Comparison of ENCODE assay signal across 31 mouse cellular contexts in genomic region chr6:3594246-3594645, GRCm38 (mm10).
"Had no signal": no experiment of that assay in that cellular context is flagged by ENCODE, and none has a peak within 500 bp of the region (broad histone marks: within the 10 kb centered on the region; RNA-seq: fewer than 3 reads in every experiment).

No protein-coding gene starts in this region.

- DNase-seq: left cerebral cortex, postnatal 4 days; liver; liver, embryonic 13.5 days; liver, postnatal 0 days; lung, adult 18-20 months; lung, adult 2 months; lung, embryonic 14.5 days; lung, postnatal 10 days; lung, postnatal 14 days; lung, postnatal 36 days; lung, postnatal 4 days; midbrain, embryonic 14.5 days had no signal

- H3K9me3 ChIP-seq: limb, embryonic 10.5 days; limb, embryonic 12.5 days; limb, embryonic 13.5 days; limb, embryonic 15.5 days; liver, embryonic 12.5 days; liver, embryonic 13.5 days; liver, embryonic 15.5 days; lung, embryonic 15.5 days; megakaryocyte, embryonic 14.5 days; midbrain, embryonic 10.5 days; midbrain, embryonic 12.5 days; midbrain, embryonic 13.5 days; midbrain, embryonic 15.5 days had no signal

- H3K4me2 ChIP-seq: limb, embryonic 12.5 days; limb, embryonic 13.5 days; limb, embryonic 15.5 days; liver, embryonic 11.5 days; liver, embryonic 12.5 days; liver, embryonic 13.5 days; liver, embryonic 15.5 days; lung, embryonic 14.5 days; lung, embryonic 15.5 days; midbrain, embryonic 11.5 days; midbrain, embryonic 12.5 days; midbrain, embryonic 13.5 days; midbrain, embryonic 15.5 days had no signal

- H3K36me3 ChIP-seq: lung, embryonic 15.5 days had no signal

- ATAC-seq: liver, embryonic 12.5 days; liver, postnatal 0 days; lung, postnatal 0 days; midbrain, embryonic 13.5 days; midbrain, embryonic 15.5 days; midbrain, embryonic 16.5 days had no signal

- H3K4me3 ChIP-seq: limb, embryonic 10.5 days; limb, embryonic 12.5 days; limb, embryonic 13.5 days; limb, embryonic 15.5 days; liver, embryonic 12.5 days; liver, embryonic 13.5 days; liver, embryonic 15.5 days; lung, embryonic 15.5 days; megakaryocyte, embryonic 14.5 days; midbrain, embryonic 10.5 days; midbrain, embryonic 12.5 days; midbrain, embryonic 13.5 days; midbrain, embryonic 15.5 days; myocyte had no signal

- H3K4me1 ChIP-seq: limb, embryonic 10.5 days; limb, embryonic 12.5 days; limb, embryonic 15.5 days; liver, embryonic 12.5 days; liver, embryonic 15.5 days; lung, embryonic 15.5 days; midbrain, embryonic 10.5 days; midbrain, embryonic 12.5 days; midbrain, embryonic 13.5 days; midbrain, embryonic 15.5 days had no signal

- H3K9ac ChIP-seq: limb, embryonic 12.5 days; limb, embryonic 13.5 days; limb, embryonic 15.5 days; liver, embryonic 12.5 days; liver, embryonic 13.5 days; liver, embryonic 14.5 days; liver, embryonic 15.5 days; liver, postnatal 0 days; lung, embryonic 14.5 days; lung, embryonic 15.5 days; midbrain, embryonic 12.5 days; midbrain, embryonic 13.5 days; midbrain, embryonic 15.5 days had no signal

- H3K27me3 ChIP-seq: limb, embryonic 12.5 days; limb, embryonic 13.5 days; limb, embryonic 15.5 days; liver, embryonic 12.5 days; liver, embryonic 13.5 days; liver, embryonic 15.5 days; lung, embryonic 15.5 days; megakaryocyte, embryonic 14.5 days; midbrain, embryonic 12.5 days; midbrain, embryonic 13.5 days; midbrain, embryonic 15.5 days had no signal

- H3K27ac ChIP-seq: limb, embryonic 10.5 days; limb, embryonic 12.5 days; limb, embryonic 13.5 days; limb, embryonic 15.5 days; liver, embryonic 12.5 days; liver, embryonic 13.5 days; liver, embryonic 14.5 days; liver, embryonic 15.5 days; lung, embryonic 15.5 days; macrophage; midbrain, embryonic 10.5 days; midbrain, embryonic 12.5 days; midbrain, embryonic 13.5 days; midbrain, embryonic 15.5 days had no signal
